Mouse (Mus musculus) left cerebral cortex, adult 2 months (tissue): ENCODE results near the gene Mesd. TPM values are rescaled to one million over a fixed set of nuclear protein-coding genes. Genes with fewer than 3 reads are reported as not detected.

ENCODE experiments used
- DNase-seq, 2 experiments: peaks; one replicate each; pipeline ENCODE4 v3.0.0; 2021 to 2022; ENCODE audit warnings: low spot score in 2 of 2, mixed read lengths in 1 of 2; ENCODE audit errors: extremely low spot score in 1 of 2
- H3K27ac ChIP-seq: fragments of 200-600 bp; 2 replicates; pipeline ENCODE4 v1.8.1; 2022
- H3K4me3 ChIP-seq: fragments of 200-600 bp; 2 replicates; pipeline ENCODE4 v1.8.1; 2022
- CTCF ChIP-seq: fragments of 200-600 bp; IDR thresholded peaks from 2 replicates; pipeline ENCODE4 v1.8.1; 2022; ENCODE audit warnings: antibody characterized with exemption, mild to moderate bottlenecking, moderate library complexity
- intact Hi-C: fragments of 180-260 bp; cut with DNase I; formaldehyde crosslinking; loops from one replicate; pipeline ENCODE4 v1.15.1; 2025
- total RNA-seq, 2 experiments: library from RNA; stranded (reverse); gene quantifications; 2 replicates each; pipeline ENCODE4 v1.2.3; 2021

Gene Mesd
- total RNA-seq, 2 experiments from 2014 or later = 53.5 to 60.4 TPM

DNA sequence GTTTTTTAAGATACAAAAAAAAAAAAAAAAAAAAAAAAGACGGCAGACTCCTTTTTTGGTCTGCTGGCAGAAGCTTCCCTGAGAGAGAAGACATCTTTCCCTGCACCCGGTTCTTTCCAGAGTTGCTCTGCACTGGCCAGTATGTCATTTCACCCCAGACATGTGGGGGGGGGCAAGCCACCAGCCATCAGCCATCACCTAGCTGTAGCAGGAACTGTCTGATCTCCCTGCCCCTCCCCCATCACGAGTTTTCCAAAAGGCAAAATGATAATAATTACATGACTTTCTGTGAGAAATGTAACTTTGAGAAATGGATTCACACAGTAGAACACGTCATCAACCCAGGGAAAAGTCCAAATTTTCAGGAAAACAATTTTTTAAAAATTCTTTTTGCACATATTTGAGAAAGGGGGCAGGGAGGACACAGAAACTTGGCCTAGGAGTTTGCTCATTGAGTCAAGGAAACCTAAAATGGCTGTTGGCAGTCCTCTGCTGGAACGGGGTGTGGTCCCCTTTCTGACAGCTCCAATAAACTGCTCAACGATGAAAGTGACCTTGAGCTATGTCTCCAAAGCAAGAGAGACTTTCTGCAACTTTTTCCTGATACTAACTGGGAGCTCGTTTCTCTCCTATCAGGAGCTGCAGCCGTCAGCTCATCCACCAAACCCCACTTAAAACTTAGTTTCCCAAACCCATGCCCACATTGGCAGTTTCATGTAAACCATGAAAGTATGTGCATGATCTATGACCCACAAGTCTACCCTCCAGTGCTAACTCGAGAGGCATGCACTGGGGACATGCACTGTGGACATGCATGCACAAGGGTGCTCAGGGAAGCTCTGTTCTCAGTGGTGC is 27.7 kb upstream of the Mesd start:
- H3K27ac ChIP-seq = no peak overlapping the region
- TF ChIP-seq CTCF = no peak
- intact Hi-C loops = no loop called here
- DNase-seq = no peak
- H3K4me3 ChIP-seq = no peak overlapping the region

DNA sequence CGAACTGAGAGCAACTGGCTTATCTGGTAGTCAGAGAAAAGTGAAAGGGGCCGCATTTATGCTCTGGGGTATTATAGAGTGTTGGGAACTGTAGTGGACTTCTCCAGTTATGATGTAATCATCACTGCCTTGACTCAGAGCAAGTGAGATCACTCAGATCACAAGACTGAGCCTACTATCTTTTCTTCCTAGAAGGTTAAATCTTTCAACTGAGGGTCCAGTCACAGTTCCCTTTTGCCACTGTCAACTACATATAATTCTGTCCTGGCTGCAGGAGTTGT is 27.1 kb upstream of the Mesd start:
- Histone ChIP-seq H3K4me3 (no peak overlapping the region), H3K27ac (no peak overlapping the region)
- no peak for DNase-seq
- intact Hi-C loops = no loop called here
- no peak for TF ChIP-seq CTCF

DNA sequence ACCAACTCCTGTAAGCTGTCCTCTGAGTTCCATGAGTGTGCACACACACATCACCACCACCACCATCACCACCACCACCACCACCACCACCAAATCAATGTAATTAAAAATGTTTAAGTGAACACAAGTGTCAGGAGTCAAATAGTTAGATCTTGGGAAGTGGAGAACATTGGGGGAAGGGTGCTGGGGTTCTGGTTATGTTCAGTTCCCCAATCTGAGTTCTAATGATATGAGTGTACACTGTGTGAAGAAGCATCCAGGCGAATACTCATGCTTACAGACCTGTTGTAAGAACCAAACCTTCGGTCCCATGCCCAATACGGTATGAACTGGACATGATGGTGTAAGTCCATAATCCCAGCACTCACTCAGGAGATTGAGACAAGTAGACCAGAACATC is 26.3 kb upstream of the Mesd start:
- TF ChIP-seq CTCF = no peak
- DNase-seq = no peak
- intact Hi-C loops = no loop called here
- no peak overlapping the region for H3K4me3 ChIP-seq
- H3K27ac ChIP-seq = no peak overlapping the region

DNA sequence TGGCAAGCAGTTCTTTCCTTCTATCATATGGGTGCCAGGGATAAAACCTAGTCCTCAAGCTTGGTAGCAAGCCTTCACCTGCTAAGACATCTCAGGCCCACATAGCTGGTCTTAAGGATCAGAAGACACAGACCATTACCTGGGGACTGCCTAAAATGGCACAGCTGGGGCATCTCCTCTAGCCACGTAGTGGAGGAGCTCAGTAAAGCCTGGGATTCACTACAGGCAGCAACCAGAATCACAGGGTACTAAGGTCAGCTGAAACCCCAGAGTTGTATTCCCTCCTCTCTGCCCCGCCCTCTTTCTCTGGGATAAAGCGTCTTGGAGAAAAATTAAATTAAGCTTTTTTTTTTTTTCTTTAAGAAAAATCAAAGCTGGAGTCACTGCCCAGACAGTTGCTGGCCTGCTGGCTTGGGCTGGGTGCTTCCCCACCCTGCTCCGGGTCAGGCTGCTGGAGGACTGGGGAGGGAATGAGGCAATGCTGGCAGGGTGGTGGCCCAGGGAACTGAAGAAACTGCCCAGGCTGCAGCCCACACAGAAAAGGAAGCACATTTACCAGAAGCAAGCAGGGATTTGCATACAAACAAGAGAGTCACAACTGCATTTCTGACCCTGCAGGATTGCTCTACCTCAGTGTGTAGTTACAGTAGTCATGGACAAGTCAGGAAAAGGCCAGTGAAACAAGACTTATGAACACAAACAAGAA is 24.7 kb upstream of the Mesd start:
- TF ChIP-seq CTCF = no peak
- intact Hi-C loops = no loop called here
- no peak for DNase-seq
- Histone ChIP-seq H3K4me3 (no peak overlapping the region), H3K27ac (no peak overlapping the region)

DNA sequence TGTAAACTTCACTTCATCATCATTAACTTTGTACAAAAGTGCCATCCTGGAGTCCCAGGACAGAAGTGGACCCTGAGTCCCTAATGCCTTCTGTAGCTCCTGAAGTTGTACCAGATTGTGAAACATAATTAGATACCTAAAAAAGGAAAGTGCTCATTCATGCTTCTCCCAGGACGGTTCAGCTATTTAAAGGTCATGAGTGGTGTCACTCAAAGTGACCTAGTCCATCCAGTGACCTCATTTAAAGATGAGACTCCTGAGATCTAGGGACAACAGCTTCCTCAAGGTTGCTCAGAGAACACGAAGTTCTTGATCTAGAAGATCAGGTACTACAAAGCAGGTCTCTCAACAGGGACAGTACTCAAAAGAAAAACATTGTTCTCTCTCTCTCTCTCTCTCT is 20.7 kb upstream of the Mesd start:
- Histone ChIP-seq H3K27ac (no peak overlapping the region), H3K4me3 (no peak overlapping the region)
- no peak for TF ChIP-seq CTCF
- intact Hi-C loops = no loop called here
- no peak for DNase-seq

DNA sequence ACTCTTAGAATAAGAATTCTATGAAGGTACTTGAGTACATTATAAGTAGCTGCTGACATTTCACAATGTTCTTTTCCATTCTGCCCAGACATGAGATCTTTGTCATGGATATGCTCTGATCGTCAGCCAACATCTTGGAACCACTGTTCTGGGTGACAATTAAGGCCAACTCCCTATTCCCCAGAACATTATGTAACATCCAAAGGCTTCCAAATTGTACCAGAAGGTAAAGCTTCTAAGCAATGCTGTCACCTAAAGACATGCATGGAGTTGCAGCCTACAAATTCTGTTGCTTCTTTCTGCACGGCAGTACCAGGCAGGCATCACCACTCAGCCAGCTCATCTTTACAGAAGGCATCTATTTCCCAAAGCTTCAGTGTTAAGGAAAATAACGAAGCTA is 16.1 kb upstream of the Mesd start:
- intact Hi-C loops = no loop called here
- TF ChIP-seq CTCF = no peak
- 0 out of 2 replicates have a peak overlapping the region, but pooled peaks have one; percentile 17 for H3K27ac ChIP-seq
- no peak for DNase-seq
- no peak overlapping the region for H3K4me3 ChIP-seq

DNA sequence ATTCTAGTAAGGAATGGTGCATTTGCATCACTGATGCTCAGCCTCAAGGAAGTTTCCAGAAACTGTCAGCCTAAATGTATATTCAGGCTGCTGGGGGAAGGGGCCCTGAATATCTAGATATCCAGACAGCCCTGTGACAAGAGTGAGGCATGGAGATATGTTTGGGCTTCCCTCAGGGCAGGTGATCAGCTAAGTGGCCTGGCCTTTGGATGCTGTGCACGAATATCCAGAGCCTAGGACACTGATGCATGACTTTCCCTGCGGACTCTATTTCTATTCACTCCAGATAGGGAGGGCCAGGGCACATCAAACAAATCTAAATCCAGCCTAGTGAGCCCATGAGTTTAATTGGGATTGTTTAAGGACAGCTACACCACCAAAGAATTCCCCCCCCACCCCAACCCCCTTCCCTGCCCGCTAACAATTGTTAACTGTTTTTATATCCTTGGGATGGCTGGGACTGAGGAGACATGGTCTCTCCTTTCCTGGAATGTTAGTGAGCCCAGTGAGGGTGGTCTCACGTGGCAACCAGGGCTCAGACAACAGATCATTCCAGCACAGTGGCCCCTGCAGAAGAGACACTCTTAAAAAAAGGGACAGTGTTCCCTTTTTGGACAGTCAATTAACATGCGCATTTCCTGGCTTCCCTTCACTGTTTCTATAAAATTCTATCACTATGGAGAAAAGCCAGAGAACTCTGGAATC is 14.3 kb upstream of the Mesd start:
- intact Hi-C loops = no loop called here
- no peak for TF ChIP-seq CTCF
- Histone ChIP-seq H3K4me3 (no peak overlapping the region), H3K27ac (no peak overlapping the region)
- no peak for DNase-seq

DNA sequence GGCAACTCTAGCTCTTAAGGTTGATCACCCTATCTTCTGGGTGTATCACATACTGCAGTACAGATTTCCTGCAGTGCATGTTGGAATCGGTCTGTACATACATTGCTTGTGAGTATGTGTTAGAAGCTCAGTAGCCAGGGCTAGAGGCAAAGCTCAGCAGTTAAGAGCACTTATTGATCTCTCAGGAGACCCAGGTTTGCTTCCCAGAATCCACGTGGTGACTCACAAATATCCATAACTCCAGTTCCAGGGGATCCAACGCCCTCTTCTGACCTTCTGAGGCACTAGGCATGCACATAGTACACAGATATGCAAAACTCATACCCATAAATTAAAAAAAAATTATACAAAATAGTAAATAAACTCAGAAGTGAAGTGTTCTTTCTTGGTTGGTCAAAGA is 7.2 kb upstream of the Mesd start:
- intact Hi-C loops = no loop called here
- H3K4me3 ChIP-seq = no peak overlapping the region
- TF ChIP-seq CTCF = no peak
- no peak for DNase-seq
- H3K27ac ChIP-seq = no peak overlapping the region

DNA sequence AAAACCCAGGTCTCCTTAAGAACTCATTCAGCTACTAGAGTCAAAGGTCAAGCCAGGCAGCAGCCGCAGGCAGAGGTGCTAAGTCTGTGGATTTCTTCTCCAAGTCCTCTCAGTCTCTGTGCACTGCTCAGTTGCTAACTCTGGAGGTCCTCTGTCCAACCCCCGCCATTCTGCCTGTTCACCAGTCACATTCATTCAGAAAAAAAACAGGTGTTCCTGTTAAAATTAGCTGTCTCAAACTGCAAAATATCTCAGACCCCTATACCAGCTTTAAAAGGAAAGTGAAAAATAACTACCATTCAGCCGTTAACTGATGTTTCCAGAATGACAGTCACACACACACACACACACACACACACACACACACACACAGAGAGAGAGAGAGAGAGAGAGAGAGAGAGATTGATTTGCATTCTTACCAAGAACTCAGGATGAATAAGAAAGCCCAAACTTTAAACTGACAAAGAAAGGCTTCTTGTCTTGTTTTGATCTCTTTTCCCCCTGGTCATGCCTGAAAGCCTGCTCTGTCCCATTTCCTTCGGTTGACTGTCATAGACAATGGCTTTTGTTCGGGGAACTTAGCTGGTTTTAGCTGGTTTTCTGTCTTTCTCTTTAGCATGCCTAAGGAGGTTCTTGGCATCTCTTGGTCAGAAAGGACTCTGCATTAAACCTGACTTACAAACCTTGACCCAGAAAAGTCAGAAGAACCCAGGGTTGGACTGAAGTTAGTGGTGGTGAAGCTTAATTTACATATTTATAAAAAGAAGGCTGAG is 5.4 kb upstream of the Mesd start:
- intact Hi-C loops = loop anchor here (2.0 kb wide), 1 partner anchor 76 kb away; no protein-coding TSS in a partner anchor
- Histone ChIP-seq H3K4me3 (peak overlapping the region; percentile 18; the same call in 1 of the 2 replicates), H3K27ac (peak overlapping the region; percentile 73)
- no peak for TF ChIP-seq CTCF
- DNase-seq = no peak

DNA sequence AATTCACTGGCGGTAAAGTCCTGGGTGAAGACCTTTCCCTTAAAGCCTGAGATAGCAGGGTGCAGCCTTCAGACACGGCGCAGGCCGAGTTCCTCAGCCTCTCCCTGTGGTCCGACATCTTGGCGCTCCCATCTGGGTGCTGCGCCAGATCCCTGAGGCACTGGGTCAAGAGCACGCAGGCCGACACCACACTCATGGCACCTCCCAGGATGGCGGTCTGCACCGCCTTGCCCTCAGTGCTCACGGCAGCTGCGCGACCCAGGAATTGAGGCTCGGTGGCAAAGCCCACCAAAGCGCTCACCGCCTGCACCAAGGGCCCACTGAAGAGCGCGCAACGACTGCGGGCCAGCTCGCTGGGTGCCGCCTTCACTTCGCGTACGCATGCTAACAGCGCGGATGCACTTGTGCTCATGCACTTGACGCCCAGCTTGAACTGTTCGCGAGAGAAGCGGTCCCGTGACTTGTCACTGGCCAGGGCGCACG is 2.1 kb upstream of the Mesd start:
- H3K27ac ChIP-seq = 0 out of 2 replicates have a peak overlapping the region, but pooled peaks have one; percentile 97
- no peak for TF ChIP-seq CTCF
- DNase-seq = peak in 1 of 2 experiments; percentile 25
- intact Hi-C loops = no loop called here
- H3K4me3 ChIP-seq = peak overlapping the region; percentile 78

DNA sequence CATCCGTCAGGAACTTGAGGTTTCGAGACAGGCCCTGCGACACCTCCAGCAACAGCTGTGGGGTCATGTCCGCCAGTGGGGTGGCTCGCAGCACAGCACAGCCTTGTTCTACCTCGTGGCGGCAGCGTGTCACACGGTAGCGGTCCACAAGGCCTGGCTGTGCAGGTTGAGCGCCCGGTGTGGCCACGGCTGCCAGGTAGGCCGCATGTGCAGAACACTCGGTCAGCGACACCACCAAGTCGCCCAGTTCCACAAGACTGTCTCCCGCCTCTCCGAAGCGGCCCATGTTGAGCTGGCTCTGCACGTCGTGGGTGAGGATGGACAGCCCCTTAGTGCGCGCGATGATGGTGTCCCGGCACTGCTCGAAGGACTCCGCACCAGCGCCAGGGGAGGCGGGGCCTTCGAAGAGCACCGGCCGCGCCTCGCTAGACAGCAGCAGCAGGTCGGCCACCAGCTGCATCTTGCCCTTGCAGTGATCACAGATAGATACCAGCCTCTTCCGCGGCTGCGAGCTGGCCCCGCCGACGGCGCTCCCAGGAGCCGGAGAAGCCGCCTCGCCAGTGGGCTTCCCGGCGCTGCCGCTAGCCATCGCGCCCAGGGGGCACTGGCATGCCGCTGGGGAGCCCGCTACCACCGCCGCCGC is 1.5 kb upstream of the Mesd start:
- DNase-seq = peak; percentile 42 to 54
- TF ChIP-seq CTCF = no peak
- intact Hi-C loops = no loop called here
- Histone ChIP-seq H3K4me3 (peak overlapping the region; percentile 78), H3K27ac (peak overlapping the region; percentile 97)
